Mouse (Mus musculus) intestine, embryonic 15.5 days (tissue): ENCODE data around the gene Dact3. TPM values are rescaled to one million over a fixed set of nuclear protein-coding genes. Genes with fewer than 3 reads are reported as not detected.

Experiments
- ATAC-seq: fragments of 200-750 bp; cut with Nextera tagmentation; 2 replicates; pipeline ENCODE4 v1.8.0; 2017; ENCODE audit warnings: moderate TSS enrichment, moderate library complexity
- H3K27ac ChIP-seq: fragments of 300-500 bp; sonication (generic); 2 replicates; pipeline ENCODE4 v1.5.1; 2015; ENCODE audit warnings: mild to moderate bottlenecking, inconsistent platforms
- H3K27me3 ChIP-seq: fragments of 300-500 bp; sonication (generic); replicated peaks from 2 replicates; pipeline ENCODE4 v1.6.1; 2015; ENCODE audit warnings: inconsistent platforms
- H3K36me3 ChIP-seq: fragments of 300-500 bp; sonication (generic); 2 replicates; pipeline ENCODE4 v1.6.1; 2015; ENCODE audit warnings: inconsistent platforms
- H3K4me1 ChIP-seq: fragments of 300-500 bp; sonication (generic); replicated peaks from 2 replicates; pipeline ENCODE4 v1.6.1; 2015; ENCODE audit warnings: inconsistent platforms
- H3K4me2 ChIP-seq: fragments of 300-500 bp; sonication (generic); replicated peaks from 2 replicates; pipeline ENCODE4 v1.6.1; 2015; ENCODE audit warnings: mild to moderate bottlenecking, inconsistent platforms
- H3K4me3 ChIP-seq: fragments of 300-500 bp; sonication (generic); replicated peaks from 2 replicates; pipeline ENCODE4 v1.5.1; 2015; ENCODE audit warnings: inconsistent platforms
- H3K9ac ChIP-seq: fragments of 300-500 bp; sonication (generic); 2 replicates; pipeline ENCODE4 v1.6.1; 2015; ENCODE audit warnings: inconsistent platforms
- H3K9me3 ChIP-seq: fragments of 300-500 bp; sonication (generic); 2 replicates; pipeline ENCODE4 v1.6.1; 2016; ENCODE audit warnings: inconsistent platforms
- WGBS: fragments of 180-500 bp; shearing (Covaris S2); methylation state at CpG from one replicate; pipeline ENCODE4 v1.1.7; 2015; 5-methylcytosine and 5-hydroxymethylcytosine counted together
- polyA plus RNA-seq: library from polyadenylated mRNA; unstranded; fragments of >200 nt; fragmentation: Nextera tagmentation; extraction: Ambion mirVana; gene quantifications from 2 replicates; pipeline ENCODE4 v1.2.1, GENCODE M21; 2015

The Dact3 gene
- polyA plus RNA-seq, 1 experiment from 2014 or later = 3.2 TPM

DNA sequence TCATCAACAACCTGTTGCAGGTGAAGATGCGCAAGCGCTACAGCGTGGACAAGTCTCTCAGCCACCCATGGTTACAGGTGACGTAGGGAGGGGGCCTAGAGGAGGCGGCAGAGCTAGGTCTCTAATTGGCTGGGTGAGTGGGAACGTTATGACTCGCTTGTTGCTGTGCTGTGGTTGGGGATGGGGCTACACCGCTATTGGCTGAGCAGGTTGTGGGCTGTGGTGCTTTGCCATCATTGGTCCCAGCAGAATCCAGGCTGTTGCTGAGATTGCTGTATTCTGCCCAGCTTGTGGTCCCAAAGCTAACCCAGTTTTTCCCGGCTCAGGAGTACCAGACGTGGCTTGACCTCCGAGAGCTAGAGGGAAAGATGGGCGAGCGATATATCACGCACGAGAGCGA, 5.6 kb upstream of the Dact3 start:
- Histone ChIP-seq H3K4me2 (peak overlapping the region; percentile 22; the same call in 1 of the 2 replicates), H3K36me3 (peaks cover 10% of the 10 kb centered on the region; the same call in 1 of the 2 replicates), H3K27me3 (no peaks in the 10 kb centered on the region), H3K4me3 (0 out of 2 replicates have a peak overlapping the region, but pooled peaks have one; percentile 1), H3K9me3 (no peaks in the 10 kb centered on the region), H3K27ac (no peak overlapping the region), H3K4me1 (no peaks in the 10 kb centered on the region), H3K9ac (no peak overlapping the region)
- ATAC-seq = peak; percentile 83
- WGBS = 28% methylated on average over 16 of the region's 16 CpGs

DNA sequence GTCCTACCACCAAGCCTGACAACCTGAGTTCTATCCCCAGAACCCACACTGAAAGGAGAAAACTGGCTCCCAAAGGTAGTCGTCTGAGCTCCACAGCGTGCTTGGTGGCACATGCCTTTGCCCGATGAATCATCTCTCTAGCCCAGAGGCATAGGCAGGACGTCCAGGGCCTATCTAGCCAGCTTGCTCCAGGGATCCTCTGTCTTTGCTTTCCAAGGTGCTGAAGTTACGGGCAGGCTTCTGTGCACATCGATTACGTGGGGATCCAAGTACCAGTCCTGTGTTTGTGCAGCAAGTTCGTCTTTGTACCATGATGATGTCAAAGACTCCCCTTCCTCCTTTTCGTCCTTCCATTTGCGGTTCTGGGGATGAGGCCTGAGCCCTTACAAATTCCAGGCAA, 3.5 kb upstream of the Dact3 start:
- Histone ChIP-seq H3K4me2 (no peak overlapping the region), H3K36me3 (0 out of 2 replicates have a peak, but pooled peaks cover 7% of the 10 kb centered on the region), H3K4me1 (peaks cover under 1% of the 10 kb centered on the region; the same call in 1 of the 2 replicates), H3K27ac (no peak overlapping the region), H3K4me3 (no peak overlapping the region), H3K27me3 (no peaks in the 10 kb centered on the region), H3K9me3 (no peaks in the 10 kb centered on the region), H3K9ac (no peak overlapping the region)
- ATAC-seq = no peak
- 83% methylated on average over 10 of the region's 10 CpGs for WGBS

DNA sequence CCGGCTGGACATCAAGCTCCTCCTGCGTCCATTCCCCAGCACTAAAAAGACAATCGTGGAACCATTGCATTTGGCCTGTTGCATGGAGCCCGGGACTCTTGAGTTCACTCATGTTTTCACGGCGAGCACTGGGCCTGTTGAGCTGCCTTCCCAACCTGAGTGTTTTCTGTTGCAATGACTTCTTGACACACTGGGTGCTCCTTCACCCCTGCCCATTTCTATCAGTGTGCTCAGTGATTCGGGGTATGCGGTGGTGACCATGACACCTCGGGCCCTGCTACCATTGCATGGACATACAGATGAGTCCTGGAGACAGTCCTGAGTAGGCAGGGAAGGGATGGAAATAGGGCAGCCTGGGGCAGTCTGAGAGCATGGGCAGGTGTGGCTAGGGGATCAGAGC, 2.6 kb upstream of the Dact3 start:
- H3K9me3 ChIP-seq = no peaks in the 10 kb centered on the region
- no peak for ATAC-seq
- H3K9ac ChIP-seq = no peak overlapping the region
- H3K4me1 ChIP-seq = peaks cover 6% of the 10 kb centered on the region; the same call in 1 of the 2 replicates
- 92% methylated on average over 9 of the region's 9 CpGs for WGBS
- no peak overlapping the region for H3K4me2 ChIP-seq
- no peak overlapping the region for H3K27ac ChIP-seq
- no peak overlapping the region for H3K4me3 ChIP-seq
- no peaks in the 10 kb centered on the region for H3K27me3 ChIP-seq
- 0 out of 2 replicates have a peak, but pooled peaks cover 7% of the 10 kb centered on the region for H3K36me3 ChIP-seq

DNA sequence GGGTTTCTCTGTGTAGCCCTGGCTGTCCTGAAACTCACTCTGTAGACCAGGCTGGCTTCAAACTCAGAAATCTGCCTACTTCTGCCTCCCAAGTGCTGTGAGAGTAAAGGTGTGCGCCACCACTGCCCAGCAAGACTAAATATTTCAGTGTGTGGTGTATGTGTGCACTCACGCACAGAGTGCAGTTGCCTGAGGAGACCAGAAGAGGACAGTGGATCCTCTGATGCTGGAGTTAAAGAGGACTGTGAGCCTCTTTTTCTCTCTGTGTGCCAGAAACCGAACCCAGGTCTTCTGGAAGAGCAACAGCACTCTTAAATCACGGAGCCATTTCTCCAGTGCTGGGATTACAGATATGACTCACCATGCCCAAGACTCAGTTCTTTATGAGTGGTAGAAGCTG, 1.7 kb upstream of the Dact3 start:
- H3K9ac ChIP-seq = no peak overlapping the region
- H3K9me3 ChIP-seq = no peaks in the 10 kb centered on the region
- no peak for ATAC-seq
- no peak overlapping the region for H3K4me3 ChIP-seq
- H3K4me2 ChIP-seq = no peak overlapping the region
- peaks cover 6% of the 10 kb centered on the region for H3K4me1 ChIP-seq
- 0 out of 2 replicates have a peak, but pooled peaks cover 4% of the 10 kb centered on the region for H3K36me3 ChIP-seq
- no peaks in the 10 kb centered on the region for H3K27me3 ChIP-seq
- WGBS = 89% methylated on average over 4 of the region's 4 CpGs
- no peak overlapping the region for H3K27ac ChIP-seq

DNA sequence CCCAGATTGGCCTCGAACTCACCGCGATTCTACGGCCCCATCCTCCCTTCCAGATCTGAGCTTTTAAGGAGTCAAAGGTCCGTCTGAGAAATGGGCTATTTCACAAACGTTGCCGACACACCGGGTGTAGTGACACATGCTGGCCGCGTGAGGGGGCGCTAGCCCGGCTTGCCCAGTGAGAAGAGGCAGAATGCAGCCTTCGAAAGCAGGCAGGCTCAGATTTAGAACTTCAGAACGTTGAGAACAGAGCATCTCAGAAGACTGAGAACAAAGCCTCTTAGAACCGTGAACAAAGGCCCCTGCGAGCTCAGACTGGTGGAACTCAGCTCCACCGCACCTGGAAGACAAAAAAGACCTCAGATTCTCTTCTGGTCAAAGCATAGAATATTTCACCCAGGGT, 927 bp upstream of the Dact3 start:
- Histone ChIP-seq H3K4me3 (peak overlapping the region; percentile 34), H3K36me3 (0 out of 2 replicates have a peak, but pooled peaks cover 4% of the 10 kb centered on the region), H3K27ac (peak overlapping the region; percentile 92), H3K4me2 (peak overlapping the region; percentile 56), H3K9me3 (no peaks in the 10 kb centered on the region), H3K27me3 (no peaks in the 10 kb centered on the region), H3K4me1 (peaks cover 9% of the 10 kb centered on the region), H3K9ac (0 out of 2 replicates have a peak overlapping the region, but pooled peaks have one; percentile 14)
- WGBS = 3% methylated on average over 17 of the region's 17 CpGs
- ATAC-seq = no peak

DNA sequence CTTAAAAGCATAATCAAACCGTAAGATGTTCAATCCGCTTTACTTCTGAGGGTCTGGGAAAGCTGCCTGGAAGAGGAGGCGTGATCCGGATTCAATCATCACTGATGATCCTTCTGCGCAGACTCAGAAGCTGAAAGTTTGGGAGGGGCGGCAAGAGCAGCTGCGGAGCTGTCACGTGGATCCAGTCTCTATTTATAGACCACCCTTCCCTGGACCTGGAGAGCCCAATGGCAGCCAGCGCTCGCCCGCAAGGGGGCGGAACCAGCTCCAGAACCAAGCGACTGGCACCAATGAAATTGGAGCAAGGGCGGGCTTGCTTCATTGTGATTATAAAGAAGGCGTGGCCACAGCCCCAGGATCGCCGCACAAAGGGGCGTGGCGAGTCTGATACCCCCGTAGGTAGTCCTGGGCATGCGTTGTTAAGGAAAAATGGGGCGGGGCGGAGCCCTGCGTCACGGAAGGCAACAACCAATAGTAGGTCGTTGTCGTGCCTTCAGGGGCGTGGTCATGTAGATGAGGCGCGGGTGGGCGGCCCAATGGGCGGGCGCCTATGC, 284 bp upstream of the Dact3 start:
- no peaks in the 10 kb centered on the region for H3K9me3 ChIP-seq
- peak overlapping the region; percentile 76 for H3K4me3 ChIP-seq
- H3K4me1 ChIP-seq = peaks cover 9% of the 10 kb centered on the region
- H3K27ac ChIP-seq = peak overlapping the region; percentile 92
- under 1% methylated on average over 32 of the region's 33 CpGs for WGBS
- H3K4me2 ChIP-seq = peak overlapping the region; percentile 88
- 0 out of 2 replicates have a peak overlapping the region, but pooled peaks have one; percentile 14 for H3K9ac ChIP-seq
- H3K36me3 ChIP-seq = 0 out of 2 replicates have a peak, but pooled peaks cover 4% of the 10 kb centered on the region
- ATAC-seq = peak; percentile 97
- no peaks in the 10 kb centered on the region for H3K27me3 ChIP-seq

DNA sequence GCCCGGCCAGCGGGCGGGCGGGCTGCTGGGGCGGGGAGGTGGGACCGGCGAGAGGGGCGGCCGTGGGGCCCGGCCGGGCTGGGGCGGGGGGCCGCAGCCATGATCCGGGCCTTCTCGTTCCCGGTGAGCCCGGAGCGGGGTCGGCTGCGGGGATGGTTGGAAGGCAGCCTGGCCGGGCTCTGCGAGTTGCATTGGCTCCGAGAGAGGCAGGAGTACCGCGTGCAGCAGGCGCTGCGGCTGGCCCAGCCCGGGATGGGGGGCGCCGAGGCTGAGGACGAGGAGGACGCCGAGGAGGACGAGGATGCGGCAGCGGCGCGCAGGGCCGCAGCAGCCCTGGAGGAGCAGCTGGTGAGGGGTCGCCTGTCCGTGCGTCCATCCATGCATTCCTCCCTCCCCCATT, 209 bp downstream of the Dact3 start:
- H3K4me2 ChIP-seq = peak overlapping the region; percentile 88
- no peak for ATAC-seq

DNA sequence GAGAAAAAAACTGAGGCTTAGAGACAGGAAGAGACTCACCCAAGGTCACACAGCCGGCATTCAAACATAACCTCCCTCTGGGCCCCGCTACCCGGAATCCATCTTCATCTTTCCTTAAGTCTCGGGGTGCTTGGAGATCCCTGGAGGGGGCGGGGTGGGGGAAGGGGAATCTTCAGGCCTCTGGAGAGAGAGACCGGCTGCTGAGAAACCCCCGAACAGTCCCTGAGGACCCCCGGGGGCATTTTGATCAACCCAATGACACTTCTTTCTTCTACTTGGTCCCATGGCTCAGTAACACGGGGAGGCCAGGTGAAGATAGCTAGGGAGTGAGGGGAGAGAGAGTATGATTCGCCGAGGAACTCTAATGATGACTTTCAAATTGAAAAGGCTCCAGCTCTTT, 889 bp downstream of the Dact3 start:
- WGBS = 16% methylated on average over 11 of the region's 11 CpGs
- Histone ChIP-seq H3K4me2 (peak overlapping the region; percentile 88), H3K27ac (peak overlapping the region; percentile 81), H3K36me3 (0 out of 2 replicates have a peak, but pooled peaks cover 4% of the 10 kb centered on the region), H3K9ac (peak overlapping the region; percentile 76), H3K4me3 (peak overlapping the region; percentile 76), H3K27me3 (no peaks in the 10 kb centered on the region), H3K4me1 (peaks cover 16% of the 10 kb centered on the region), H3K9me3 (no peaks in the 10 kb centered on the region)
- no peak for ATAC-seq

More for the DNA sequence above, 209 bp downstream of the Dact3 start:
- under 1% methylated on average over 37 of the region's 42 CpGs for WGBS
- H3K27ac ChIP-seq = peak overlapping the region; percentile 81
- H3K9me3 ChIP-seq = no peaks in the 10 kb centered on the region
- peaks cover 13% of the 10 kb centered on the region for H3K4me1 ChIP-seq
- peak overlapping the region; percentile 76 for H3K4me3 ChIP-seq
- H3K9ac ChIP-seq = peak overlapping the region; percentile 76
- no peaks in the 10 kb centered on the region for H3K27me3 ChIP-seq
- 0 out of 2 replicates have a peak, but pooled peaks cover 4% of the 10 kb centered on the region for H3K36me3 ChIP-seq

DNA sequence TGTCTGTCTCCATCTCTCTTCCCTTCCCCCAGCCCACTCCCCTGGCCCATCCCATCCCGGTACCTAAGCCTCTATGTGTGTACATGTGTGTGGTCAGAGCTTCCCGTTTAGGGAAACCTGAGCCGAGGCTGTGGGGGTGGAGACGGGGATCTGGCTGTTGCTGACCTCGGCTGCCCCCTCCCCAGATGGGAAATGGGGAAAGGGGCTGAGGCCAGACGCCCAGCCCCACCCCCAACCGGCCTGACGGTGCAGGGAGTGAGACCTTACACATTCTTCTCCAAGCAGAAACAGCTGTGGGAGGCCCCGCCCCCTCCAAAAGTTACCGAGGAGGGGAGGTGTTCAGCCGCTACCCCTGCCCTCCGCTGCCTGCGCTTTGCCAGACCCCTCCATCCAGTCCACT, 1.5 kb downstream of the Dact3 start:
- peaks cover 16% of the 10 kb centered on the region for H3K4me1 ChIP-seq
- H3K4me2 ChIP-seq = peak overlapping the region; percentile 88
- ATAC-seq = no peak
- 0 out of 2 replicates have a peak, but pooled peaks cover under 1% of the 10 kb centered on the region for H3K36me3 ChIP-seq
- H3K27ac ChIP-seq = peak overlapping the region; percentile 81
- peak overlapping the region; percentile 76 for H3K4me3 ChIP-seq
- no peaks in the 10 kb centered on the region for H3K9me3 ChIP-seq
- WGBS = 8% methylated on average over 13 of the region's 13 CpGs
- peak overlapping the region; percentile 39 for H3K9ac ChIP-seq
- no peaks in the 10 kb centered on the region for H3K27me3 ChIP-seq

DNA sequence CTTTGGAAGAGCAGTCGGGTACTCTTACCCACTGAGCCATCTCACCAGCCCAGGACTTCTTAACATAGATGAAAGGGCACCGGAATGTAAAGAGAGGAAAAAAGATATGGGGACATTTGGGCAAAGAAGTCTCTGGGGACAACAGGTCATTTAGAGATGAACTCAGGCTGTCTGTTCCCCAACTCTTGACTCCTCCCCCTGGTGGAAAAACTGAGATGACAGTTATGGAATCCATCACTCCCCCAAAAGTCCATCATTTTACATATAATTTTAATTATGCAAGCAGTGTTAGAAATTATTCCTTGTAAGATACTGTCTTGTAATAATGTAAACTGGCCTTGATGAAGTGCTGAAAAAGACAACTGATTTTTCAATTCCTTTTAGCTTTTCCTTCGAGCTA, 2.6 kb downstream of the Dact3 start:
- Histone ChIP-seq H3K4me1 (peaks cover 16% of the 10 kb centered on the region), H3K4me3 (no peak overlapping the region), H3K36me3 (no peaks in the 10 kb centered on the region; the same call in 1 of the 2 replicates), H3K9me3 (no peaks in the 10 kb centered on the region), H3K4me2 (no peak overlapping the region), H3K27ac (no peak overlapping the region), H3K27me3 (no peaks in the 10 kb centered on the region), H3K9ac (no peak overlapping the region)
- no peak for ATAC-seq
- 82% methylated on average over 3 of the region's 3 CpGs for WGBS

DNA sequence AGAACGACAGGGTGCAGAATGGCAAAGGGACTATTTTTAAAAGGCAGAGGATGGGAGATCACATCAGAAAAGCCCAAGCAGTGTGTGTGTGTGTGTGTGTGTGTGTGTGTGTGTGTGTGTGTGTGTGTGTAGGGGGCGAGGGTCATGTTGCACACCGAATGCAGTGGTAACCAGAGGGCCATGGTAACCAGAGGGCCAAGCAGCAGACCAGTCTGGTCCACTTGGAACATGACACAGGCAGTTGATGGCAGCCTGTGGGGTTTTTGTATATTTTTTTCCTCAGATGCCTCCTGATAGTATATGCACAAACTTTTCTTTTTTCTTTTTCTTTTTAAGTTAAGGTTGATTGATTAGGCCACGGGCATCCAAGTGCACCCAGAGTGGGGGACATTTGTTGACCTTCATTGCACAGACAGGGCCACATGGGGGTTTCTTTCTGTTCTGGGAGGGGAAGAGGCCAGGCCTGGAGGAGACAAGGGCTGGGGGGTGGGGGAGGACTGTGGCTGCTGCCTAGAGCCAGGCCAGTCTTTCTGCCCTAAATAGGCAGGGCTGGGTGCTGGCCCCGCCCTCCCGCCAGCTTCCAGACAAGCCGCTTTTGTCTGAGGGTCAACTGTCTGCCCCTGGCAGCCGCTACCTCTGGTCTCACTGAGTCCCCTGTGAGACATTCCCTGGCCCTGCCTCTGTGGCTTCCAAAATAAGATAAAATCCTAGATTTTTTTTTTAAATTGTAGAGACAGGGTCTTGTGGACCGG, 4.9 kb downstream of the Dact3 start:
- no peak overlapping the region for H3K4me2 ChIP-seq
- 0 out of 2 replicates have a peak, but pooled peaks cover under 1% of the 10 kb centered on the region for H3K27me3 ChIP-seq
- peak overlapping the region; percentile 37 for H3K27ac ChIP-seq
- H3K4me1 ChIP-seq = peaks cover 21% of the 10 kb centered on the region
- no peaks in the 10 kb centered on the region for H3K9me3 ChIP-seq
- WGBS = 37% methylated on average over 9 of the region's 9 CpGs
- H3K9ac ChIP-seq = no peak overlapping the region
- peak; percentile 45 for ATAC-seq
- H3K36me3 ChIP-seq = peaks cover 6% of the 10 kb centered on the region
- no peak overlapping the region for H3K4me3 ChIP-seq

DNA sequence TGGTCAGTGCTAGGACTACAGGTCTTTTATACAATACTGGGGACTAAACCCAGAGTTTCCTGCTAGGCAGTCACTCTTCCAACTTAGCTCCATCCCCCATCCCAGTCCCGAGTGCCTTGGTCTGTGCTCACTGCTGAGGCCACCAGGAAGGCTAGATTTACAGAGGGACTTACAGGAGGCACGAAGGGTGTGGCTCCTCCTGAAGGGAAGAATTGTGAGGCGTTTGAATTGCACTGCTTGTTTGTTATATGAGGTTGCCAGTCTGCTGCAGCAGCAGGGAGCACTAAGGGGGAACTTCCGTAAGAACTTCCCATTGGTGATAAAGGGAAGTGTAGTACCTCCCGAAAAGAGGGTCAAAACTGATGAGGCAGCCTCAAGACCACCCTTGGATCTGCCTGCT, 5.5 kb downstream of the Dact3 start:
- Histone ChIP-seq H3K36me3 (peaks cover 12% of the 10 kb centered on the region), H3K4me1 (peaks cover 21% of the 10 kb centered on the region), H3K27me3 (peaks cover 7% of the 10 kb centered on the region; the same call in 1 of the 2 replicates), H3K9ac (no peak overlapping the region), H3K9me3 (peaks cover 6% of the 10 kb centered on the region; the same call in 1 of the 2 replicates), H3K4me2 (no peak overlapping the region), H3K4me3 (no peak overlapping the region), H3K27ac (peak overlapping the region; percentile 37; the same call in 1 of the 2 replicates)
- no peak for ATAC-seq
- WGBS = 27% methylated on average over 5 of the region's 5 CpGs
